ENCODE assay signal across 8 mouse cellular contexts in genomic region chrX:13240646-13241425, GRCm38 (mm10). TPM values are rescaled to one million over a fixed set of nuclear protein-coding genes. Genes with fewer than 3 reads are reported as not detected.
DNase-seq lines count a peak whose midpoint lies in the region; ATAC-seq lines count a peak whose summit lies in the region.

No protein-coding gene starts in this region.

- WGBS in kidney, embryonic 16.5 days = 24% methylated on average over 11 of the region's 11 CpGs
- WGBS in embryonic facial prominence, embryonic 13.5 days = 24% methylated on average over 11 of the region's 11 CpGs
- WGBS in limb, embryonic 11.5 days = 21% methylated on average over 11 of the region's 11 CpGs
- WGBS in neural tube, embryonic 15.5 days = 25% methylated on average over 11 of the region's 11 CpGs

- peak overlapping the region; percentile 76 for H3K9ac ChIP-seq in kidney, embryonic 16.5 days (replicated peaks; ENCODE audit: low read length)
- H3K9ac ChIP-seq in embryonic facial prominence, embryonic 13.5 days = no peak overlapping the region; the same call in 1 of the 2 replicates
- H3K9ac ChIP-seq in limb, embryonic 11.5 days (ENCODE audit: low read length) = peak overlapping the region; percentile 74; the same call in 1 of the 2 replicates
- H3K9ac ChIP-seq in neural tube, embryonic 15.5 days (replicated peaks) = no peak overlapping the region

- H3K4me2 ChIP-seq in kidney, embryonic 16.5 days (replicated peaks; ENCODE audit: low read depth, low read length) = peak overlapping the region; percentile 59
- peak overlapping the region; percentile 61 for H3K4me2 ChIP-seq in embryonic facial prominence, embryonic 13.5 days
- peak overlapping the region; percentile 54 for H3K4me2 ChIP-seq in limb, embryonic 11.5 days (ENCODE audit: low read depth, severe bottlenecking)
- peak overlapping the region; percentile 59 for H3K4me2 ChIP-seq in neural tube, embryonic 15.5 days

- peaks cover 16% of the 10 kb centered on the region; the same call in 1 of the 2 replicates for H3K27me3 ChIP-seq in kidney, embryonic 16.5 days (ENCODE audit: insufficient read depth, low read length)
- H3K27me3 ChIP-seq in embryonic facial prominence, embryonic 13.5 days = peaks cover 66% of the 10 kb centered on the region
- H3K27me3 ChIP-seq in limb, embryonic 11.5 days (ENCODE audit: control insufficient read depth, insufficient read depth, low read length) = no peaks in the 10 kb centered on the region
- H3K27me3 ChIP-seq in neural tube, embryonic 15.5 days (replicated peaks) = peaks cover 4% of the 10 kb centered on the region; the same call in 1 of the 2 replicates

- peak overlapping the region; percentile 99 for H3K27ac ChIP-seq in kidney, embryonic 16.5 days (ENCODE audit: low read length)
- peak overlapping the region; percentile 99 for H3K27ac ChIP-seq in embryonic facial prominence, embryonic 13.5 days
- H3K27ac ChIP-seq in limb, embryonic 11.5 days (replicated peaks; ENCODE audit: low read depth, low read length) = peak overlapping the region; percentile 96
- peak overlapping the region; percentile 96 for H3K27ac ChIP-seq in neural tube, embryonic 15.5 days (replicated peaks)

- peak overlapping the region; percentile 44 for H3K4me3 ChIP-seq in kidney, embryonic 16.5 days (ENCODE audit: low read length)
- H3K4me3 ChIP-seq in embryonic facial prominence, embryonic 13.5 days = 0 out of 2 replicates have a peak overlapping the region, but pooled peaks have one; percentile 39
- H3K4me3 ChIP-seq in limb, embryonic 11.5 days (ENCODE audit: low read depth, low read length) = no peak overlapping the region
- peak overlapping the region; percentile 39 for H3K4me3 ChIP-seq in neural tube, embryonic 15.5 days (replicated peaks)

- H3K9me3 ChIP-seq in kidney, embryonic 16.5 days (ENCODE audit: low read length) = no peaks in the 10 kb centered on the region
- no peaks in the 10 kb centered on the region for H3K9me3 ChIP-seq in embryonic facial prominence, embryonic 13.5 days
- no peaks in the 10 kb centered on the region for H3K9me3 ChIP-seq in limb, embryonic 11.5 days (ENCODE audit: control insufficient read depth, low read length)
- no peaks in the 10 kb centered on the region for H3K9me3 ChIP-seq in neural tube, embryonic 15.5 days (replicated peaks)

- no peaks in the 10 kb centered on the region for H3K36me3 ChIP-seq in kidney, embryonic 16.5 days (ENCODE audit: insufficient read depth, low read length)
- no peaks in the 10 kb centered on the region for H3K36me3 ChIP-seq in embryonic facial prominence, embryonic 13.5 days
- H3K36me3 ChIP-seq in limb, embryonic 11.5 days (ENCODE audit: control insufficient read depth, insufficient read depth, low read length) = no peaks in the 10 kb centered on the region
- H3K36me3 ChIP-seq in neural tube, embryonic 15.5 days = no peaks in the 10 kb centered on the region

- DNase-seq in kidney, adult 11 months = no peak
- no peak for DNase-seq in limb, embryonic 11.5 days (ENCODE audit: low spot score)
- no peak for DNase-seq in urinary bladder, postnatal 4 days (ENCODE audit: low spot score in 2 of 2)
- no peak for DNase-seq in right cerebral cortex, postnatal 10 days (ENCODE audit: low spot score in 2 of 2)

- no peak for ATAC-seq in kidney, embryonic 16.5 days (ENCODE audit: low FRiP score, low TSS enrichment)
- ATAC-seq in embryonic facial prominence, embryonic 13.5 days (ENCODE audit: insufficient number of reproducible peaks, insufficient read depth, low FRiP score, low TSS enrichment, low read depth) = no peak
- no peak for ATAC-seq in limb, embryonic 11.5 days (ENCODE audit: insufficient number of reproducible peaks, low FRiP score, low TSS enrichment, low read depth)
- peak; percentile 10; the same call in 1 of the 2 replicates for ATAC-seq in neural tube, embryonic 15.5 days (ENCODE audit: low FRiP score)
- ATAC-seq in activated CD4-positive, CD25-positive, alpha-beta regulatory T cell, adult 4 months = no peak

- H3K4me1 ChIP-seq in kidney, embryonic 16.5 days (ENCODE audit: insufficient read depth, low read length) = peaks cover 10% of the 10 kb centered on the region
- peaks cover 20% of the 10 kb centered on the region; the same call in 1 of the 2 replicates for H3K4me1 ChIP-seq in embryonic facial prominence, embryonic 13.5 days
- 0 out of 2 replicates have a peak, but pooled peaks cover 2% of the 10 kb centered on the region for H3K4me1 ChIP-seq in limb, embryonic 11.5 days (ENCODE audit: control insufficient read depth, insufficient read depth, low read length)
- H3K4me1 ChIP-seq in neural tube, embryonic 15.5 days = peaks cover 24% of the 10 kb centered on the region

RNA-seq across cellular contexts. Expression of gene Ddx3x, which starts 39.9 kb away (rescaled TPM):
- 128 and 132 TPM in 2 replicates for polyA plus RNA-seq in kidney, embryonic 16.5 days (2015; fragmentation: Nextera tagmentation; extraction: Ambion mirVana)
- 142 and 147 TPM in 2 replicates for polyA plus RNA-seq in embryonic facial prominence, embryonic 13.5 days (2015; fragmentation: Nextera tagmentation; extraction: Ambion mirVana)
- polyA plus RNA-seq in limb, embryonic 11.5 days (2014; fragmentation: Nextera tagmentation; extraction: Ambion mirVana) = 190 and 215 TPM in 2 replicates
- polyA plus RNA-seq in neural tube, embryonic 15.5 days (2015; fragmentation: Nextera tagmentation; extraction: Ambion mirVana) = 85.8 and 102 TPM in 2 replicates
- 10 to 100 TPM; 33.9 to 42.2 TPM for polyA plus RNA-seq in activated CD4-positive, CD25-positive, alpha-beta regulatory T cell, adult 4 months (2017; shearing (Covaris generic))

Comparison
In these comparisons a context has a peak if more than half of its experiments do, and no peak if none do; other contexts are left out.
1. H3K9ac ChIP-seq: peak in kidney, embryonic 16.5 days (single experiment) and limb, embryonic 11.5 days (single experiment); none in embryonic facial prominence, embryonic 13.5 days (single experiment) and neural tube, embryonic 15.5 days (single experiment).
2. Peak in every context shown above with its lines, with median percentiles within 50 percentile points of each other: H3K27ac ChIP-seq and H3K4me2 ChIP-seq.